Mouse (Mus musculus): ENCODE data around the gene Swsap1. TPM values are rescaled to one million over a fixed set of nuclear protein-coding genes. Genes with fewer than 3 reads are reported as not detected.

Swsap1 gene
- total and polyA plus RNA-seq, 2 experiments = 4.7 to 5.3 TPM

DNA sequence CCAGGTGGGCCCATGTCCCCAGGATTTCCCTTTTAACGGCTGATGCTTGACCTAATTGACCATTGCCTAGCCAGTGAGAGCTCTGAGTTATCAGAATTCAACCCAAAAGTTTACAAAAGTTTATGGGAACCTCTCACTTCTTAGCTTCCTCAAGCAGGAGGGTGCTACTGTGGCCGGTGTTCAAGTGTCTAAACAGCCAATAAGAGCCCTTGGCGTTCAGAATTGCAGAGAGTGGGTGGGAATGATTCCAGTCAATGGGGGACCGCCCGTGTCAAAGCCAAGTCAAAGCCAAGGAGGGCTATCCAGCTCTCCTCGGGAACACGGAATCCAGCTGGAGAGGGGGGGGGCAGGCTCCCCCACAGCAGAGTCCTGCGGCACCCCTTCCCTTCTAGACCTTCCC lies 7.4 kb upstream of the Swsap1 start:
- H3K27ac ChIP-seq (replicated peaks; ENCODE audit: insufficient read depth, low read depth, low read length) = no peak overlapping the region
- DNase-seq (ENCODE audit: extremely low read depth, low read depth, low spot score) = no peak
- no peaks in the 10 kb centered on the region for H3K36me3 ChIP-seq (ENCODE audit: control insufficient read depth, insufficient read depth, low read length)
- no peak for TF ChIP-seq POLR2A (IDR thresholded peaks at IDR 0.05; ENCODE audit: extremely low read depth, insufficient read depth, low read length)
- TF ChIP-seq CTCF (IDR thresholded peaks at IDR 0.05; ENCODE audit: low read depth, low read length) = no peak
- H3K9ac ChIP-seq (ENCODE audit: low read depth, low read length) = no peak overlapping the region
- 60% methylated on average over 8 of the region's 8 CpGs for WGBS
- H3K4me3 ChIP-seq (ENCODE audit: insufficient read depth, low read depth, low read length) = no peak overlapping the region
- H3K27me3 ChIP-seq (ENCODE audit: control insufficient read depth, insufficient read depth, low read length) = no peaks in the 10 kb centered on the region
- H3K4me1 ChIP-seq (ENCODE audit: control insufficient read depth, insufficient read depth, low read length) = no peaks in the 10 kb centered on the region
- no peaks in the 10 kb centered on the region for H3K79me2 ChIP-seq (ENCODE audit: control insufficient read depth, insufficient read depth, low read length)

DNA sequence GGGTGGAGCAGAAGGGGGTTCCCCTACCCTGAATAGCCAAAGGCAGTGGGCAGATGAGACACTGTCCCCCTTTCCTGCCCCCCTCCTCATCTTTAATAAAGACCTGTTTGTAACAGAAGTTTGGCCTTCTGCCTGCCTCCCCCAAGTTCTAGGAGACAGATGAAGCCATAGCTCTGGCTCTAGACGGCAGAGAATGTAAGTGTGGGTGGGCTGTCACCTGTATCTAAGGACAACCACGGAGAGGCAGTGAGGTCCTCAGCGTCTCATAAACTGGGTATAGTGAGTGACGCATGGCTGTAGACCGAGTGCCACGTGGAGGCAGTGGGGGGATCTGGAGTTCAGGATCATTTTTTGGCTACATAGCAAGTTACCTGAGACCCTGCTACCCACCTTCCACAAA lies 6.8 kb upstream of the Swsap1 start:
- WGBS = 61% methylated on average over 6 of the region's 6 CpGs
- TF ChIP-seq POLR2A (IDR thresholded peaks at IDR 0.05; ENCODE audit: extremely low read depth, insufficient read depth, low read length) (no peak), CTCF (IDR thresholded peaks at IDR 0.05; ENCODE audit: low read depth, low read length) (no peak)
- no peaks in the 10 kb centered on the region for H3K27me3 ChIP-seq (ENCODE audit: control insufficient read depth, insufficient read depth, low read length)
- no peaks in the 10 kb centered on the region for H3K4me1 ChIP-seq (ENCODE audit: control insufficient read depth, insufficient read depth, low read length)
- no peaks in the 10 kb centered on the region for H3K79me2 ChIP-seq (ENCODE audit: control insufficient read depth, insufficient read depth, low read length)
- no peak for DNase-seq (ENCODE audit: extremely low read depth, low read depth, low spot score)
- no peak overlapping the region for H3K27ac ChIP-seq (replicated peaks; ENCODE audit: insufficient read depth, low read depth, low read length)
- no peak overlapping the region for H3K4me3 ChIP-seq (ENCODE audit: insufficient read depth, low read depth, low read length)
- H3K9ac ChIP-seq (ENCODE audit: low read depth, low read length) = no peak overlapping the region
- H3K36me3 ChIP-seq (ENCODE audit: control insufficient read depth, insufficient read depth, low read length) = no peaks in the 10 kb centered on the region

DNA sequence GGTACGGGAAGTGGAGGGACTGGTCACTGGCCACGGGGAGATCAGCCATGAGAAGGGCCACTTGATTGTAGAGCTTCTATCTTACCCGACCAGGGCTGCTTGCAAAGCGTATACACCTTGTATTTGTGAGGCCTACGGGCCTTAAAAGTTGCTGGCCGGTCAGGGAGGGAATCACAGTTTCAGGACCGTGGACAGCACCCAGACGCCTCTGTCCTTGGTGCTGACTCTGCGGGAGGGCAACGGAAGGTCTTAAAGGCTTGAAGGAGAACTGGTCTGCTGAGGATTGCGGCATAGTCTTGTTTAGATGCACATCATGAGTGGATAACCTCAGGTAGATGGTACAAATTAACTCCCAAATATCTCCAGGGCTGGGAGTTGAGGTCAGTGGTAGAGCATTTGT lies 5.2 kb upstream of the Swsap1 start:
- H3K79me2 ChIP-seq (ENCODE audit: control insufficient read depth, insufficient read depth, low read length) = no peaks in the 10 kb centered on the region
- peak; percentile 21 for DNase-seq (ENCODE audit: extremely low read depth, low read depth, low spot score)
- no peaks in the 10 kb centered on the region for H3K36me3 ChIP-seq (ENCODE audit: control insufficient read depth, insufficient read depth, low read length)
- WGBS = 16% methylated on average over 11 of the region's 11 CpGs
- no peak for TF ChIP-seq POLR2A (IDR thresholded peaks at IDR 0.05; ENCODE audit: extremely low read depth, insufficient read depth, low read length)
- TF ChIP-seq CTCF (IDR thresholded peaks at IDR 0.05; ENCODE audit: low read depth, low read length) = peak; percentile 57
- no peaks in the 10 kb centered on the region for H3K27me3 ChIP-seq (ENCODE audit: control insufficient read depth, insufficient read depth, low read length)
- no peak overlapping the region for H3K27ac ChIP-seq (replicated peaks; ENCODE audit: insufficient read depth, low read depth, low read length)
- H3K4me1 ChIP-seq (ENCODE audit: control insufficient read depth, insufficient read depth, low read length) = no peaks in the 10 kb centered on the region
- H3K9ac ChIP-seq (ENCODE audit: low read depth, low read length) = no peak overlapping the region
- no peak overlapping the region for H3K4me3 ChIP-seq (ENCODE audit: insufficient read depth, low read depth, low read length)

DNA sequence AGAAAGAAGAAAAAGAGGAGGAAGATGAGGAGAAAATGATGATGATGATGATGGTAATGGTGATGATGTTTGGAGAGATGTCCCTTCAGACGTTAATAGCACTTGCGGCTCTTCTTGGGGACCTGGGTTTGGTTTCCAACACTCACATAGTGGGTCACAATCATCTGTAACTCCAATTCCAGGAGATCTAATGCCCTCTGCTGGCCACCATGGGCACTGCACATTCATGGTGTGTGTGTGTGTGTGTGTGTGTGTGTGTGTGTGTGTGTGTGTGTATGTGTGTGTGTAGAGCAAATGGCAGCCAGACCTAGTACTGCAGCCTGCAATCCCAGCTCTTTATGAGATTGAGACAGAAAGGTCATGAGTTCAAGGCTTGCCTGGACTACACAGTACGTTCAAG lies 3.6 kb upstream of the Swsap1 start:
- no peak overlapping the region for H3K9ac ChIP-seq (ENCODE audit: low read depth, low read length)

DNA sequence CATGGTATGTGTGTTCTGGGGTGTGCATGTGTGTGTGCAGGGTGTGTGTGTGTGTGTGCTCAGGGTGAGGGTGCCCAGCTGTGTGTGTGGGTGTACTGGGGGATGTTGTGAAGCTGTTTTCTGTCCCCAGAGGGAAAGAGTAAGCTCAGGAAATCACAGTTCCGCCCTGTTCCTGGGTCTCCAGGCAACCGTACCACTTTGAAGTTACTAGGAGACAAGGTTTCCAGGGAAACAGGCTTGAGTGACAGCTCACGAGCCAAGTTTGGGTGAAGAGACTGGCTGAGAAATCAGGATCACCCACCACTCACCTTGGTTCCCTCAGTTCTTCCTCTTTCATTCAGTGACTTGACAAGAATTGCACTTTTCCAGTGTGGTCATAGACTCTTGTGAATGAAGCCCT lies 2.0 kb upstream of the Swsap1 start:
- Histone ChIP-seq H3K4me1 (ENCODE audit: control insufficient read depth, insufficient read depth, low read length) (no peaks in the 10 kb centered on the region), H3K4me3 (ENCODE audit: insufficient read depth, low read depth, low read length) (no peak overlapping the region), H3K27ac (replicated peaks; ENCODE audit: insufficient read depth, low read depth, low read length) (no peak overlapping the region), H3K27me3 (ENCODE audit: control insufficient read depth, insufficient read depth, low read length) (no peaks in the 10 kb centered on the region), H3K36me3 (ENCODE audit: control insufficient read depth, insufficient read depth, low read length) (no peaks in the 10 kb centered on the region), H3K9ac (ENCODE audit: low read depth, low read length) (no peak overlapping the region), H3K79me2 (ENCODE audit: control insufficient read depth, insufficient read depth, low read length) (no peaks in the 10 kb centered on the region)
- DNase-seq (ENCODE audit: extremely low read depth, low read depth, low spot score) = no peak
- WGBS = 69% methylated on average over 3 of the region's 3 CpGs
- TF ChIP-seq CTCF (IDR thresholded peaks at IDR 0.05; ENCODE audit: low read depth, low read length) (no peak), POLR2A (IDR thresholded peaks at IDR 0.05; ENCODE audit: extremely low read depth, insufficient read depth, low read length) (no peak)

More for the DNA sequence above, 3.6 kb upstream of the Swsap1 start:
- Histone ChIP-seq H3K4me3 (ENCODE audit: insufficient read depth, low read depth, low read length) (no peak overlapping the region), H3K27ac (replicated peaks; ENCODE audit: insufficient read depth, low read depth, low read length) (no peak overlapping the region), H3K27me3 (ENCODE audit: control insufficient read depth, insufficient read depth, low read length) (no peaks in the 10 kb centered on the region), H3K36me3 (ENCODE audit: control insufficient read depth, insufficient read depth, low read length) (no peaks in the 10 kb centered on the region), H3K4me1 (ENCODE audit: control insufficient read depth, insufficient read depth, low read length) (no peaks in the 10 kb centered on the region), H3K79me2 (ENCODE audit: control insufficient read depth, insufficient read depth, low read length) (no peaks in the 10 kb centered on the region)
- no peak for TF ChIP-seq POLR2A (IDR thresholded peaks at IDR 0.05; ENCODE audit: extremely low read depth, insufficient read depth, low read length)
- peak; percentile 41; the same call in 1 of the 2 replicates for TF ChIP-seq CTCF (IDR thresholded peaks at IDR 0.05; ENCODE audit: low read depth, low read length)
- no peak for DNase-seq (ENCODE audit: extremely low read depth, low read depth, low spot score)
- 77% methylated on average over 3 of the region's 3 CpGs for WGBS

DNA sequence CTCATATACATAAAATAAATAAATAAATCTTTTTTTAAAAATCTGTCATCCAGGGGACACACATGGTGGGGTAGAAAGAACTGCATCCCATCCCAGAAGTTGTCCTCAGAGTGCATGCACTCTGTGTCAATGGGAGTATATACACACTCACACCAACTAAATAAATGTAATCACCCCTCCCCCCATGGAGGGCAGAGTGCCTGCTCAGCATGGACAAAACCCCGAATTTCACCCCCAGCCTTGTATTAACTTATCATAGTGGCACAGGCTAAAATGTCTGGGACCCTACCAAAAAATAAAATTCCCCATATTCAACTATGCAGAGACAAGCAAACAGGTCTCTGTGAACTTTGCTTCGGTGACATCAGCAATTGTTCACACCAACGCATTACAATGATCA lies 920 bp upstream of the Swsap1 start:
- Histone ChIP-seq H3K36me3 (ENCODE audit: control insufficient read depth, insufficient read depth, low read length) (no peaks in the 10 kb centered on the region), H3K4me1 (ENCODE audit: control insufficient read depth, insufficient read depth, low read length) (no peaks in the 10 kb centered on the region), H3K27ac (replicated peaks; ENCODE audit: insufficient read depth, low read depth, low read length) (no peak overlapping the region), H3K79me2 (ENCODE audit: control insufficient read depth, insufficient read depth, low read length) (no peaks in the 10 kb centered on the region), H3K27me3 (ENCODE audit: control insufficient read depth, insufficient read depth, low read length) (no peaks in the 10 kb centered on the region), H3K4me3 (ENCODE audit: insufficient read depth, low read depth, low read length) (no peak overlapping the region), H3K9ac (ENCODE audit: low read depth, low read length) (no peak overlapping the region)
- DNase-seq (ENCODE audit: extremely low read depth, low read depth, low spot score) = no peak
- TF ChIP-seq POLR2A (IDR thresholded peaks at IDR 0.05; ENCODE audit: extremely low read depth, insufficient read depth, low read length) = no peak
- 62% methylated on average over 3 of the region's 3 CpGs for whole genome bisulfite sequencing

Data from liver, adult 2 months (tissue).